Mouse (Mus musculus): ENCODE measurements around the gene Rasgrp2.

Gene Rasgrp2

DNA sequence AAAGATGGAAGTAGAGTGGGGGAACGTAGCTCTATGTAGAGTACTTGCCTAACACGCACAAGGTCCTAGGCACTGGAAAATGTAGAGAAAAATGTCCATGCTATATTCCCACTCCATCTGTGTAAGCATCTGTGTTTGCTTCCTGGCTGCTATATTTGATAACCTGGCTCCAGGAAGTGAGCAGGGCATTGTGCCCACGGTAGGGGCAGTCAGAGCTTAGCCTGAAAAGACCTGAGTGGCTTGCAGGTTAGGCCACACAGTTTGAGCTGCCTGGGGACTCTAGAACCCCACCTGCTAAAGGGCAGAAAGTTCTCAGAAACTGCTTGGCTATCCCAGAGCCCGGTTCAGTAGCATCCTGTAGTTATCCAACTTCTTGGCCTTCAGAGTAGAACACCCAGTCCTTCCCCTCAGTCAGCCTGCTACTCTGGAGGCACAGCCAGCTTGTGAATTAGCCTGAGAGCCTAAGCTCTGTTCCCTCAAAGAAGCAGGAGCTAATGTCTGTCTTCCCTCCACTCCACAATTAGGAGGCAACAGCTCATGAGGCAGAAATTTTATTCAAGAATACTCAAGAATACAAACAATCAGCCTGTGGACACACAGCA, 16.7 kb upstream of the Rasgrp2 start:
- 45% methylated on average over 4 of the region's 4 CpGs for WGBS

DNA sequence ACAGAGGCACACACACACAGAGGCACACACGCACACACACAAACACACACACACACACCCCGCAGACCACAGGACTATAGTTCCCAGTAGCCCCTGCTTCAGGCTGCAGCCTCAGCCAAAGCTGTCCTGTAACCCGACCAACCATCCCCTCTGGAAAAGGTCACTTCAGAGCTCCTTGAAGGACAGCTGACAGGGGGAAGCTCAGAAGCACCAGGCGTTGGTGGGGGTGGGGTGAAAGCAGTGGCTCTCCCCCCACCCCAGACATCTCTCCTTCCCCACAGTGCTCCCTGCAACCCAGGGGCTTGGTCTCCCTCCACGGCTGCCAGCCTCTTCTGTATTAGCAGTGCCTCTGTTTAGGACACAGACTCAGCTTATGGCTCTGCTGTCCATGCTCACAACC, 15.7 kb upstream of the Rasgrp2 start:
- WGBS = 64% methylated on average over 5 of the region's 5 CpGs

- WGBS = 25% methylated on average over 7 of the region's 7 CpGs
These were observed 15.0 kb upstream of the Rasgrp2 start, which contains the start of gene Pygm for GRCm38 (mm10) chr19:6384128-6384527. TSS of gene Pygm (plus strand) at chr19:6384399.

GRCm38 (mm10) chr19:6384954-6385353, 14.2 kb upstream of the Rasgrp2 start:
- 75% methylated on average over 11 of the region's 11 CpGs for WGBS

GRCm38 (mm10) chr19:6385419-6385818, 13.7 kb upstream of the Rasgrp2 start:
- 85% methylated on average over 5 of the region's 5 CpGs for WGBS

- WGBS = 95% methylated on average over 7 of the region's 7 CpGs
These were observed 13.3 kb upstream of the Rasgrp2 start for GRCm38 (mm10) chr19:6385821-6386220.

DNA sequence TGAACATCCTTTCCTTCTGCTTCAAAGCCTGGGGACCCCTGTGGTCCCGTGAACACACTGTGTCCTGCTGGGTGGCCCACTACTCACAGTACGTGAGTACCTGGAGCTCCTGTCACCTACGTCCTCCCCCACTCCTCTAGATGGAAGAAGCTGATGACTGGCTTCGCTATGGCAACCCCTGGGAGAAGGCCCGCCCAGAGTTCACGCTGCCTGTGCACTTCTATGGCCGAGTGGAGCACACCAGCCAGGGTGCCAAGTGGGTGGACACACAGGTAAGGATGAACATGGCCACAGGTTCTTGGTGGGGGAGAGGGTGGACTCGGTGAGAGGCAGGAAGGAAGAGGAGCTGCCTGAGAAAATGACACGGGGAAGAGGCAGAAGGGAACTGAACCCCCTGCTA, 12.9 kb upstream of the Rasgrp2 start:
- 84% methylated on average over 9 of the region's 9 CpGs for WGBS

DNA sequence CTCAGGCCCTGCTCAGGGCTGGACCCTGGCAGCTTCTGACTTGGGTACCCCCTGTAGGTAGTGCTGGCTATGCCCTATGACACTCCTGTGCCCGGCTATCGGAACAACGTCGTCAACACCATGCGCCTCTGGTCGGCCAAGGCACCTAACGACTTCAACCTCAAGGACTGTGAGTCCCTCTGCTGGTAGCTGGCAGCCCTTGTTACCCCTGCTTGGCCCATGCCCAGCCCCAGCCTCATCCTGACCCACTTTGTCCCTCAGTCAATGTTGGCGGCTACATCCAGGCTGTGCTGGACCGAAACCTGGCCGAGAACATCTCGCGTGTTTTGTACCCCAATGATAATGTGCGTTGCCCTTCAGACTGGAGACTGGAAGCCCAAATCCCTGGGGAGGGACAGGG, 11.1 kb upstream of the Rasgrp2 start:
- WGBS = 84% methylated on average over 13 of the region's 13 CpGs

GRCm38 (mm10) chr19:6389803-6390202, 9.3 kb upstream of the Rasgrp2 start:
- WGBS = 28% methylated on average over 16 of the region's 16 CpGs

DNA sequence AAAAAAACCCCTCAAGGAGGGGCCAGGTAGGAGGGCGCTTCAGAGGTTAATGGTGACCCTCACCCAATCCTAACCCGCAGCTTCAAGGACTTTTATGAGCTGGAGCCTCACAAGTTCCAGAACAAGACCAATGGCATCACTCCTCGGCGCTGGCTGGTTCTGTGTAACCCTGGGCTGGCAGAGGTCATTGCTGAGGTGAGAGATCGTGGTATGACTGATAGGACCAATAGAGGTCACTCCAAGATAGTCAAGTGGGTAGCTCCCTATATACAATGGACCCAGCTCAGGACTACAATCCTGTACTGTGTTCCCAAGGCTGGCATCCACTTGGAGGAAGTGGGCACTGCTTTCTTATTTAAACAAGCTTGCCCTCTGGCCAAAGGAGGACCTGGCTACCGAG, 8.9 kb upstream of the Rasgrp2 start:
- WGBS = 77% methylated on average over 6 of the region's 6 CpGs

- WGBS = 97% methylated on average over 14 of the region's 14 CpGs
These were observed 6.3 kb upstream of the Rasgrp2 start for GRCm38 (mm10) chr19:6392743-6393393.

DNA sequence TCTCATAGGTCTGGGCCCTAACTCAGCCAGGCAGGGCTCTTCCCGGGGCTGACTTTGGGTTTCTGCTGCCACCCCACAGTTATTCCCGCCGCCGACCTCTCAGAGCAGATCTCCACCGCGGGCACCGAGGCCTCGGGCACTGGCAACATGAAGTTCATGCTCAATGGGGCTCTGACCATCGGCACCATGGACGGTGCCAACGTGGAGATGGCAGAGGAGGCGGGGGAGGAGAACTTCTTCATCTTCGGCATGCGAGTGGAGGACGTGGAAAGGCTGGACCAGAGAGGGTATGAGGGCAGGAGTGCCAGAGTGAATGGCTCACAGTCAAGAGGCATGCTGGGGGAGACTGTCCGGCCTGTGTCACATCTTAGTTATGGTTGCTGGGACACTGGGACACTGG, 5.5 kb upstream of the Rasgrp2 start:
- 93% methylated on average over 16 of the region's 16 CpGs for WGBS

- 58% methylated on average over 5 of the region's 5 CpGs for WGBS
These were observed 2.9 kb upstream of the Rasgrp2 start for GRCm38 (mm10) chr19:6396237-6396636.

GRCm38 (mm10) chr19:6397582-6398249, 1.4 kb upstream of the Rasgrp2 start:
- WGBS = 90% methylated on average over 22 of the region's 22 CpGs

DNA sequence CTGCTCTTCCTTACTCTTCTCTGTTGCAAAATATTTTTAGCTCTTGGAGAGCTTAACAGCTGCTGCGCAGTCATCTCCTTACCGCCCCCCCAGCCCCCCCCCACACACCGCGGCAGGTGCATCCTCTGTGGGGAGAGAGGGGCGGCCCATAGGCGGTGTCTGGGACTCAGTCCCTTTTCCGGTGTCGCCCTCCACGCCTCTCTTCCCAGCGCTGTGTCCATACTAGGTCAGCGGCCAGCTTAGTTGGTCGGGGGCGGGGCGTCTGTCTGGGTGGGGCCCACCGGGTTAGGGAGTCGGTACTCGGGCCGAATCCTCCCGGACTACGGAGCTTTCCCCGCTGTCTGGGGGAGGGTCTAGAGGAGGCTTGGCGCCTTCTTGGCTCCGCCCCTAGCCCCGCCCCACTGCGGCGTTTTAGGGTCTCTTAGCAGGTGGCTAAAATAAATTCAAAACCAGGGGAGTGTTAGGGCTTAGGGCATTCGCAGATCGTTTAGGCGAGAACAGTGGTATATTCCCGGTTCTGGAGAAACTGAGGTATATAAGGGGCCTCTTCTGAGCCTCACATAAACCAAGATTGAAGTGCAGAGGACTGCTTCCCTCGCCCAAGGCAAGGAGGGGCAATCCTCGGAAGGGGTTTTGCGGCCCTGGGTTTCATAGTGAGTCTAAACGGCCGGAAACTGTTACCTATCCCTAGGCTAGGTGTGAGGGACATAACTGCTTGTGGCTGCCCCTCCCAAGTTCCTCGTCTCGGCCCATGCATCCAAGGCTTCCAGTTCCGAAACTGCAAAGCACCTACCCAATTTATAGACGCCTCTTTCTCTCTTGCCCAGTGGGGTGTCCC, 474 bp upstream of the Rasgrp2 start:
- 3% methylated on average over 39 of the region's 39 CpGs for WGBS

- WGBS = 3% methylated on average over 29 of the region's 29 CpGs
These were observed 1.3 kb downstream of the Rasgrp2 start for GRCm38 (mm10) chr19:6400096-6401086.

GRCm38 (mm10) chr19:6401131-6401815, 2.1 kb downstream of the Rasgrp2 start:
- WGBS = under 1% methylated on average over 32 of the region's 32 CpGs

DNA sequence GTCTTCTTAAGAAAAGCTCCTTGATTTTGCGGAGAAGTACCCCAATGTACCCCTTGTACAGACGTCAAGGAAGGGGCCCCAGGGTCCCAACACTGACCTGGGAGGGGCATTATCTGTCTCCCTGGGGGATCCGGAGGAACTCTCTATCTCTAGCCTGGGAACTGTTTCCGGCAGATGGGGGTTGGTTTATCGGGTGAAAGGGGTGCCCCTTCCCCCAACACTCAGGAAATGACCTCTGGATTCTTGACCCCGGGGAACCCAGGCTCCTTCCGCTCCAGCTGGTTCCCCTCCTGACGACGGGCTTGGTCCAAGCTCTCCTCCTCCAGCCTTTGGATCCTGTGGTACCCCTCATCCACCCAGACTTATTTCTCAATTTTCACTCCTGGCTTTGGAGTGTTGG, 2.8 kb downstream of the Rasgrp2 start:
- WGBS = 37% methylated on average over 9 of the region's 9 CpGs

DNA sequence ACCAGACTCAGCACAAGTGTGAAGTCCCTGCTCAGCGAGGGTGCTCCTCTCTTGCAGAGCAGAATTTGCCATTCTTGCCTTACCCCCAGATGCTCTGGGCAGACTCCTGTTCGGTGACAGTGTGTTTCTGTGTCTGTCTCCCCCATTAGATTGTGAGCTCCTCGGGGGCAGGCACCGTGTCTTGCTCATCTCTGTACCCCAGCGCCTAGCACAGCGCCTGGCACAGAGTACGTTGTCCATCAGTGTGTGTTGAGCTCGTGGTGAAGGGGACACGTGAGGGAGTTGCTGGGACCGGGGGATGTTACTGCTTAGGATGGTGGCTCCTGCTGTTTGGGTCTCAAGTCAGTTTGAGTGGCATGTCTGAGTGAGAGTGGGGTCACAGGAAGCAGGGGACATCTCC, 4.7 kb downstream of the Rasgrp2 start:
- 81% methylated on average over 10 of the region's 10 CpGs for WGBS

DNA sequence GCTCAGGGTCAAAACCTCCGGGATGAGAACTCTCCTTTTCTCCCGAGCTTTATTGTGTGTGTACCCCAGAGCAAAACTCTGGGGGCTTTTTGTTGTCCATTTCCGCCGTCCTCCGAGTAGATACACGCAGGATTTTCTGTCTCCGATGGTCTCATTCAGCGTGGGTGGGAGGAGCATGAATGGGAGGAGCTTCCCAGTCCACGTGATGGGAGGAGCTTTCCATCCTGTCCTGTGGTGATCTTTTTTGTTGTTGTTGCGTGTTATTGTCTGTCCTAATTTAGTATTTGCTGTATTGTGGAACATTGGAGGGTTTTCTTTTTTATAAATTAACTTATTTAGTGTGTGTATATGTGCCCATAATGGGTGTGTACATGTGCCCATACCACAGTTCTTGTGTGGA, 6.3 kb downstream of the Rasgrp2 start:
- 76% methylated on average over 10 of the region's 10 CpGs for whole genome bisulfite sequencing
